Mouse (Mus musculus) brain, embryonic 14.5 days (tissue): ENCODE measurements around the gene Plk5. TPM values are rescaled to one million over a fixed set of nuclear protein-coding genes. Genes with fewer than 3 reads are reported as not detected.

ENCODE experiments used
- DNase-seq: peaks from one replicate; pipeline ENCODE4 v3.0.0-alpha.2; 2011; ENCODE audit warnings: low read depth
- CTCF ChIP-seq: fragments of 200-500 bp; IDR thresholded peaks from 2 replicates; pipeline ENCODE4 v1.5.1; 2012; ENCODE audit warnings: inconsistent platforms, mild to moderate bottlenecking, moderate library complexity, borderline replicate concordance; ENCODE audit not compliant: insufficient read depth, insufficient read length; ENCODE audit errors: extremely low read depth
- POLR2A ChIP-seq: fragments of 200-500 bp; IDR thresholded peaks from 2 replicates; pipeline ENCODE4 v1.6.1; 2012; ENCODE audit warnings: mild to moderate bottlenecking, inconsistent platforms, borderline replicate concordance; ENCODE audit not compliant: poor library complexity, insufficient read depth, insufficient read length, severe bottlenecking; ENCODE audit errors: extremely low read depth
- polyA plus RNA-seq: library from polyadenylated mRNA; depleted of rRNA; stranded (reverse); fragments of >200 nt; gene quantifications from 2 replicates; pipeline ENCODE4 v1.2.3, GENCODE M21; 2012

Gene Plk5
- polyA plus RNA-seq, 1 experiment, result 3.9 TPM

- no peak for DNase-seq
- no peak for TF ChIP-seq CTCF
- no peak for TF ChIP-seq POLR2A
These were observed 34.3 kb upstream of the Plk5 start for GRCm38 (mm10) chr10:80321670-80322581.

DNA sequence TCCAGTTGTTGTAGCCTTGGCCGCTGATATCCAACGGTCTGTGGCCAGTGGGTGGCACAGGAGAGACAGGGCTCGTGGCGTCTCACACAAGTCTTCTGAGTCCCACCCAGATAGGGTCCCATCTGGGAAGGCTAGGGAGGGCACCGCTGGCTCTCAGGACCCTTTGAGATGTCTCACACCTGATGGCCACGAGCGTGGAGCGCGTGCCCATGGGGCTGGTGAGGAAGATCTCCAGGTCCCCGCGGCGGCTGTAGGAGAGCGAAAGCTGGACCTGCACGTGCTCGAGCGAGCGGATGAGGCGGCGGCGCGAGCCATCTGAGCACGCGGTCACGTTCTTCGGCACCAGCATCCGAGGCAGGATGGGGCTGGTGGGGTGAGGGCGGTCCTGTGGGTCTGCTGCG, 33.4 kb upstream of the Plk5 start:
- TF ChIP-seq CTCF (no peak), POLR2A (no peak)
- DNase-seq, result peak; percentile 26

GRCm38 (mm10) chr10:80323261-80324119, 32.8 kb upstream of the Plk5 start:
- TF ChIP-seq POLR2A, result no peak
- no peak for TF ChIP-seq CTCF
- peak; percentile 25 for DNase-seq

- no peak for DNase-seq
- TF ChIP-seq POLR2A (no peak), CTCF (no peak)
These were observed 31.9 kb upstream of the Plk5 start for GRCm38 (mm10) chr10:80324120-80325037.

DNA sequence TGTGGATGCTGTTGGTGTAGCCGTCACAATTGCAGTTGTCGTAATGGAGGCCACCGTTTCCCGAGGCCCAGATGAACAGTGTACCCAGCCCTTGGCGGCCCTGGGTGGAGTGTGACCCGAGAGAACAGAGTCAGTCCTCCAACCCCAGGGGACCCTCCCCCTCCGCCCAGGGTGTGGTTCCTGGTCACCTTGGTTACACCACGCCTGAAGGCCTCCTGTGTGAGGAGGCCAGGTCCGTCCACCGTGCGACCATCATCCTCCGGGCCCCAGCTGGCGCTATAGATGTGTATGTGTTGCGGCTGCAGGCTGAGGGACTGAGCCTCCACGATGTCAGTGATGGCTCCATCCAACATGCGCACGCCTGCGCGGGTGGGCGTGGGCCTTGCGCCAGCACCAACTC, 31.2 kb upstream of the Plk5 start:
- no peak for TF ChIP-seq POLR2A
- TF ChIP-seq CTCF, result no peak
- DNase-seq, result no peak

GRCm38 (mm10) chr10:80329273-80330081, 26.8 kb upstream of the Plk5 start, which contains the start of the genes Pcsk4 and Reep6:
Gene Pcsk4 (minus strand): TSS chr10:80329498.
Gene Reep6 (plus strand): TSS chr10:80329953.
- TF ChIP-seq CTCF (no peak), POLR2A (no peak)
- DNase-seq, result peak; percentile 98

GRCm38 (mm10) chr10:80330084-80330483, 26.2 kb upstream of the Plk5 start:
- TF ChIP-seq POLR2A (no peak), CTCF (no peak)
- no peak for DNase-seq

GRCm38 (mm10) chr10:80330888-80331287, 25.4 kb upstream of the Plk5 start:
- TF ChIP-seq CTCF (no peak), POLR2A (no peak)
- DNase-seq, result no peak

GRCm38 (mm10) chr10:80331636-80332524, 24.4 kb upstream of the Plk5 start:
- TF ChIP-seq CTCF (no peak), POLR2A (no peak)
- no peak for DNase-seq
